Mouse (Mus musculus) urinary bladder, adult 18-20 months (tissue): ENCODE data around the gene Dlg5.

Experiments
- DNase-seq, 2 experiments: peaks; one replicate each; pipeline ENCODE4 v3.0.0; 2022; ENCODE audit warnings: low spot score in 2 of 2, mixed read lengths in 2 of 2

The Dlg5 gene

GRCm38 (mm10) chr14:24234411-24234810 lies 11.3 kb downstream of the Dlg5 start:
- DNase-seq: no peak

- DNase-seq: no peak
Observed at GRCm38 (mm10) chr14:24232641-24233633, 12.8 kb downstream of the Dlg5 start.

- DNase-seq: no peak
Observed at GRCm38 (mm10) chr14:24228549-24228948, 17.2 kb downstream of the Dlg5 start.

- no peak for DNase-seq
Observed at GRCm38 (mm10) chr14:24227015-24227414, 18.7 kb downstream of the Dlg5 start.

- DNase-seq: no peak
Observed at GRCm38 (mm10) chr14:24226344-24226743, 19.4 kb downstream of the Dlg5 start.

GRCm38 (mm10) chr14:24222759-24223158 lies 23.0 kb downstream of the Dlg5 start:
- DNase-seq: peak in 1 of 2 experiments; percentile 29

GRCm38 (mm10) chr14:24222273-24222672 lies 23.4 kb downstream of the Dlg5 start:
- no peak for DNase-seq

GRCm38 (mm10) chr14:24217362-24217722 lies 28.4 kb downstream of the Dlg5 start:
- DNase-seq: no peak

- no peak for DNase-seq
Observed at GRCm38 (mm10) chr14:24216678-24217361, 28.9 kb downstream of the Dlg5 start.

- DNase-seq: peak in 1 of 2 experiments; percentile 16
Observed at GRCm38 (mm10) chr14:24216064-24216463, 29.7 kb downstream of the Dlg5 start.

- DNase-seq: no peak
Observed at GRCm38 (mm10) chr14:24214436-24214835, 31.3 kb downstream of the Dlg5 start.

GRCm38 (mm10) chr14:24213336-24213735 lies 32.4 kb downstream of the Dlg5 start:
- no peak for DNase-seq

- DNase-seq: no peak
Observed at GRCm38 (mm10) chr14:24212861-24213260, 32.9 kb downstream of the Dlg5 start.

- no peak for DNase-seq
Observed at GRCm38 (mm10) chr14:24207360-24207752, 38.4 kb downstream of the Dlg5 start.

GRCm38 (mm10) chr14:24206736-24207359 lies 38.9 kb downstream of the Dlg5 start:
- DNase-seq: peak; percentile 29 to 59

GRCm38 (mm10) chr14:24206314-24206713 lies 39.4 kb downstream of the Dlg5 start:
- DNase-seq: no peak

- no peak for DNase-seq
Observed at GRCm38 (mm10) chr14:24205281-24205871, 40.3 kb downstream of the Dlg5 start.

- DNase-seq: no peak
Observed at GRCm38 (mm10) chr14:24203210-24203609, 42.5 kb downstream of the Dlg5 start.

GRCm38 (mm10) chr14:24200771-24201170 lies 44.9 kb downstream of the Dlg5 start:
- DNase-seq: no peak

- no peak for DNase-seq
Observed at GRCm38 (mm10) chr14:24199732-24200131, 46.0 kb downstream of the Dlg5 start.

GRCm38 (mm10) chr14:24197865-24198264 lies 47.9 kb downstream of the Dlg5 start:
- no peak for DNase-seq

- no peak for DNase-seq
Observed at GRCm38 (mm10) chr14:24196947-24197346, 48.8 kb downstream of the Dlg5 start.
